Mouse (Mus musculus) layer of hippocampus, adult 11-12 months (tissue): ENCODE measurements at regions not wholly inside any gene's neighbourhood (a gene's known extent, or its start where the extent isn't known, plus 50 kb on each side); places are given as distances from the start of the nearest gene placed in this dataset.

ENCODE experiments used
- DNase-seq: peaks from one replicate; pipeline ENCODE4 v3.0.0; 2022; ENCODE audit warnings: low spot score

DNA sequence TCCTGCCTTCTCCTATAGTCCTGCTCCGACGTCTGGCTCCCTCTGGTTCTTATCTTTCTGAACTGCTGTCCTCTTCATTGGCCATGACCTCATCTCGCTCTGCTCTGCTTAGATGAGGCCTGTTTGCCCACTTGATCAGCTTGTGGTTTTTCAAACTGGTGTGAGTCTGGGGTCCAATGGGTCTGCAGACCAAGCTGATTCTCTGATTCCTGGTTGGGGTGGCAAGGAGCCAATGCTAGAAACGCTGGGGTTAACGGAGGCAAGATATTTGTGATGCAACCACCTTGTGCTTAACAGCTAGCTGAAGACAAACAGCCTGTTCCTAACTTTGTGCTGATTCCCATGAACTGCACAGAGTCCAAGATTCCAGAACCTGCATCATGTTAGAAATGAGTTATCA is 192.0 kb upstream of the Bcl6 start:
- no peak for DNase-seq

DNA sequence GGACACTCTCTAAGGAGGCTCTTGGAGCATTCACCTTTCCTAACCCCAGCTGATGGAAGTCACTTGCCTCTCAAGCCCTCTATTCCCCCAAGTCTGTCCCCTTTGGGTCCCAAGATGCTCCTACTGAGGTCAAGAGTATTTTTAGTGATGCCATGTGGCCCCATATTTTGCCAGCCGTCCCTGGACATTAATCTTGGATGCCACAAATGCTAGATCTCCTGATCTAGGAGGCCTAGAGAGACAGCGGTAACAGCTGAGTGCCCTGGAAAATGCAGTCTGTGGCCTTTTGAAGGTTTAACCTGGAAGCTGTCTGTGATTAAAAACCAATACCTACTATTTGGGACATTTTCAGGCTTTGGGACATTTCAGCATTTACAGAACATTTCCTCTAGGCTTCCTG is 188.9 kb upstream of the Bcl6 start:
- no peak for DNase-seq

DNA sequence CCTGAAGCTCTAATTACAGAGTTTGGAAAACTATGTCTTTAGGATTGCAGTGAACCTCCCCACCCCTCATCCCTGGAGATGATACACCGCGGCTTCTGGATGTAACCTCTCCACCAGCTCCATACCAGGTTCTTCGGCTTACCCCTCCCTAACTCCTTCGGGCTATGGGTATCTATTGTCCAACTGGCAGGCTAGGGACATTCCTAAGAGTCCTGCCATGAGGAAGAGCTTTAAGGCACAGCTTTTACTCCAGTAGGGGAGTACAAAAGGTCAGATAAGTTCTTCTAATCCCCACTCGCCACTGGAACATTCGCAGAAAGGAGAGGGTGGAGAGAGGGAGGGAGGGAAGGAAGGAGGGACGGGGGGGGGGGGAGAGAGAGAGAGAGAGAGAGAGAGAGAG is 188.5 kb upstream of the Bcl6 start:
- DNase-seq: no peak

DNA sequence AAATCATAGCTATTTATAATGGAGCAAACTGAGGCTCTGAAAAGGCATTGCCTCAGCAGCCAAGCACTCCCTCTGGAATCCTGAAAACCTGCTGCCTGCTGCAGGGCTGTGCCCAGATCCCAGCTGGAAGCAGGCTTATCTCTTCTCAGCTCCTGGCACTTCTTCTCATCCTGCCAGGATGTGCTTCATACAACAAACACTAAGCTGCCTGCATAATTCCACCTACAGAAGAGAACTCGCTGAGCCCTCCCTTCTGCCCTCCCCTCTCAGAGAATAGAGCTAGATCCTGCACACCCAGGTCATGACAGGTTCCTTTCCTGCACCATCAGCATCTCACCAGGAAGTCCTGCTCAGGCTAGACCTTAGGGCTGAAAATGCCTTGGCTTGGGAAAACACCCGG is 187.4 kb upstream of the Bcl6 start:
- peak; percentile 54 for DNase-seq

DNA sequence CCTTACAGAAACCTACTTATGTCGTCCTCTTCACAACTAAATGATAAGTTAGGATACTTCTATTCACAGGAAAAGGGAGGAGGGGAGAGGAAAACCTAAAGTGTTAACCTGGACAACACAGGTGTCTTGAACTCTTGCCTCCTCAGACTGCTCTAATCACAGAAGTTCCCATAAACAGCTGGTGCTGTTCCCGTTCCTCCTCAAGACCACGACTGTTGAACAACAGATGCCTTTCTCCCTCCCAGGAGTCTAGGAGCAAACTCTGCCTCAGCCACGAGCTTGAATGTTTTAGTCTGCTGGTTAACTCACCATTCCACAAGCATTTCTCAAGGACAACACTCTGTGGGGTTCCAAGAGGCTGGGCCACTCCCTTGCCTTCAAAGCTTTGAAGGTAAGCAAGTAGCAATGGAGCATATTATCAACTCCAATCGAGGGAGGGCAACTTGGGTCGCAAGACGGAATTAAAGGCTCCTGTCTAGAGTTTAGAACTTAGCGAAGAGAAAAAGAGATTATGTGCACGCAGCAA is 186.6 kb upstream of the Bcl6 start:
- DNase-seq: no peak

DNA sequence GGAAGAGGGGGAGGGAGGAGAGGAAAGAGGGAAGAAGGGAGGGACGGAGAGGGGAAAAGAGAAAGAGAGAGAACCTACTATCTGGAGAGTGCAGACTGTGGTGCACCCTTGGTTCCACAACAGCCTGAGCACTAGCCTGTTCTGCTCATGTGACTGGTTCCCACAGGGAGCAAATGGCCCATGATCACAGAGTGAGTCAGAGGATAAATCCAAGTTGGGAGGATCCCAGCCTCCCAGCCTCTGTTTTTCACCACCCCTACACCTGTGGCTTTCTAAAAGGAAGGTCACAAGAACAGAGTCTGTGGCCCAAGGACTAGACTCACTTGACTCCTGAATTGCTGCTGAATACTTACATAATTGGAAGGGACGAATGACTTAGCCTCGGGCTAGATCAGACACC is 185.9 kb upstream of the Bcl6 start:
- no peak for DNase-seq

DNA sequence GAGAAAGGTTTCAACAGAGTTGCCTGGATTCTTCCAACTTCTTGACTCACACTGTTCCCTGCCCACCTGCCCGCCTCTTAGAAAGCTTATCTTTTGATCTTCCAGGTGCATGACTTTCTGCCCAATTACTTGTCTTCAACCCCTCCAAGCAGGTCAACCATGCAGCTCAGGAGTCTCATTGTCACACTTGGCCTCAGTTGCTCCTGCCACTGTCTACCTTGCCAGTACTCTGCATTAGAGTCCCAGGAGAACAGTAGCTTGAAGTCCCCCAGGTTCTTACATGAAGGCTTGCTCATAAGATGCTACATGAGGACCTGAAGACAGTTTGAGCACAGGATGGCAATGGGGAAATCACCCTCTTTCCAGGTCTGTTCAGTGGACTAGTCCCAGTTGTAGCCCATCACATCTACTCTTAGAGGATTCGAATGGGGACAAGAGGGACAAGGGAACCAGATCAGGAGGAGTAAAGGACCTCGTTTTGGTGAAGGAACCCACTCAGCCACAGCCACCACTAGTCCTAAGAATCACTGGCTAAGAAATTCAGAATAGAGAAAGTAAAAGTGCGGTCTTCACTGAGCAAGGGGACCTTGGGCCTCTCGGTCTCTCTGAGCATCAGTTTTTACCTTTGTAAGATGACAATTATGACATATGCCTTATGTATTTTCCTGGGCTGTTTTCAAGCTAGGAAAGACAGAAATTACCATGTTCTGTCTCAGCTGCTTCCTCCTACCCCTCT is 185.3 kb upstream of the Bcl6 start:
- no peak for DNase-seq

DNA sequence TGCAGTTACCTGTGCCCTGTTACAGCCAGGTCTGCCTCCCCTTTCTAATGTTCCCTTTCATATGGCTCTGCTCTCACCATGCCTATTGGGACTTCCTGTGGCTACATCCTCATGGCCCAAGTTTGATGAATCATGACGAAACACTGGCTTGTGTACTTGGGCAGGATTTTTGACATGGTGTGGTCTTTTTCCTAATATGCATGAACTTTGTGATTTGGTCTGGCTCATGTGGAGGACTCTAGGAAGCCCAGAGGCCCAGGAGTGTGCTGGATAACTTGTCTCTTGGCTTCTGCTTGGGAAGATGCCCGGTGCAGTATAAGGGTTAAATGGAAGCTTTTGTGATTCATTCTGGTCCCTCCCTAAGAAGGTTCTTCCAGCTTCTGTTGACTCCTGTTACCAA is 184.0 kb upstream of the Bcl6 start:
- DNase-seq: no peak

DNA sequence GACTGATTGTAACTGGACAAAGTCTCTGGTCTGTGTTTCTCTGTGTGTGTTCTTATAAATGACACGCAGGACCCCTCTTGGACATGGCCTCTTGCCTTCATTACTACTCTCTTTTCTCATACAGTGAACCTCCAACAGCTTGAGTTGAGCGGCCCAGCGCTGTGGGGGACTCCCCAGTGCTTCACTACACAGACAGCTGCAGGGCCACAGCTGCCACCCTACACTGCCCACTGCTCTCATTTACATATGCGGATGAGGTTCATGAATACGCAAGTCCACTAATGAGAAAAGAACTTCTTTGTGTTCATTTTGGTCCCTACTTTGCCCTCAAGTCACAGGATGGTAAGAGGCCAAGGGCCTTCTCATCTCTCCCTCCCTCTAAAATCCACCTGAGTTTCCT is 183.4 kb upstream of the Bcl6 start:
- DNase-seq: no peak

DNA sequence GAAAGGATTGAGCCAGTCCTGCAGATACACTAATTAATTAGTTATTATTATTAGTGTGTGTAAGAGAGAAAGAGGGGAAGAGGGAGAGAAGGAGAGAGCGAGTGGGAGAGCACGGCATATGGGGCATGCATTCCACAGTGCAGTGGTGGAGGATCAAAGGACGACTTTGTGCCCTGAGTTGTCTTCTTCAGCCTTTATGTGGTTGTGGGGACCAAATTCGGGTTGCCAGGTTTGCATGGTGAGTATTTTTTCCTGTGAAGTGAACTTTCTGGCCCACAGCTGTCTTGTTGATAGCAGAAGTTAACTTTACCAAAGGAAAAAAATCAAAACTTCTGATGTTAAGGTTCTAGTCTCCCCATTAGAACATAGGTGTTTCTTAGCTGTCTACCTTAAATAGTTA is 182.5 kb upstream of the Bcl6 start:
- DNase-seq: no peak

DNA sequence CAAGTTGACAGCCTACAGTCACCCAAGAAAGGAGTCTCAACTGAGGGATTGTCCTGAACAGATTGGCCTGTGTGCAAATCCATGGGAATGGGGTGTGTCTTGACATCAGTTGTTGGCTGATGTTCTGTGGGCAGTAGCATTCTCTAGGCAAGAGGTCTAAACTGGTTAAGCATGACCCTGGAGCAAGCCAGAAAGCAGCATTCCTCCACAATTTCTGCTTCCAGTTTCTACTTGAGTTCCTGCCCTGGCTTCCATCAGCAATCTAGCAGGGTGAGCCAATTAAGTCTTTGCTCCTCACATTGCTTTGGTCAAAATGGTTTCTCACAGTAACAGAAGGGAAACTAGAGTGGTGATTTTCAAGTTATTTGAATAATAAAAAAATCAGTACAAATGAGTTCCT is 177.8 kb upstream of the Bcl6 start:
- DNase-seq: no peak

DNA sequence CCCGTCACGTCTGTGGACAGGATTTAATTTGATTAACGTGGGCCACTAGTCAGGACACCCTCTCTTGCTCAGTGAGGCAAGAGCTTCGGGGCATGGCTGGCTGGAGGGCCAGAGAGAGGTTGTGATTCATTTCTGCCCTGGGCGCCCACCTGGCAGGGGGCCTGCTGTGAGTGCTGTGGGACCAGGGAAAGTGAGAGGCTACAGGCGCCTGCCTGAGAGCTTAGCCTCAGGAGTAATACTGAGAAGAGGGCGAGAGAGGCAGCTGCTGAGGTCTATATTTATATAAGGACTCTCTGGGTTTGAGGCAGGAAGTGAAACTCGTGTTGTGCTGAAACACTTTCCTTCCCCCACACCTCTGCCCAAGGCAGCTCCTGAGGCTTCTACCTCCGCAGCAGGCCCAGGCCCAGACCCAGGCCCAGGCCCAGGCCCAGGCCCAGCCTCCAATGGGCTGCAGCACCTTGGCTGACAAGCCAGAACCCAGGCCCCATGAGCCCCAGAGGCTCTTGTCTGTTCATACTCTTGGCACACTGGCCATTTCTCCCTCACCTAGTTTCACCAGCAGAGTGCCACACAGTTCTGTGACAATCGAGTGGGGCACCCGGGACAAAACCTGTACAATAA is 176.9 kb upstream of the Bcl6 start:
- no peak for DNase-seq

DNA sequence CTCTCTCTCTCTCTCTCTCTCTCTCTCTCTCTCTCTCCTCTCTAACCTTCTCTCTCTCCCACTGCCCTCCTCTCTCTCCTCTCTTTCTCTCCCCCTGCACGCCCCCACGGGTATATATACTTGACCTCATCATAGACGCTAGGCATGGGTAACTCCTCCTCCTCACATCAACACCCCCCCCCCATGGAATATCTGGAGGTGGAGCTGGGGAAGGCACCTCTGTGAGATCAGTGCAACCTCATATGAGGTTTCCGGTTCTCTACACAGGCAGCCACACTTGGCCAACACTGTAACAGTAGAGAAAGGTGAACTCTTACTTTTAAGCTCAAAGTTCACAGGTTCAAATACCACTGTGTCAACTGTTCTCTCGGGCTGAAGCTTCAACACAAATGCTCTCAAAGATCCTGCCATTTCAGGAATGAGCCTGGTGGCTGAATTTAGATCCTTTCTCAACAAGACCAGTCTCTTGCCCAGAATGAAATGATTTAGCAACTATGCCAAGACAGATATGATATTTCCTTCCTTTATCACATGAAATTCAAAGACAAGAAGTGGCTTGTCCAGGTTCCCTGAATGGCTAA is 172.1 kb upstream of the Bcl6 start:
- DNase-seq: no peak

DNA sequence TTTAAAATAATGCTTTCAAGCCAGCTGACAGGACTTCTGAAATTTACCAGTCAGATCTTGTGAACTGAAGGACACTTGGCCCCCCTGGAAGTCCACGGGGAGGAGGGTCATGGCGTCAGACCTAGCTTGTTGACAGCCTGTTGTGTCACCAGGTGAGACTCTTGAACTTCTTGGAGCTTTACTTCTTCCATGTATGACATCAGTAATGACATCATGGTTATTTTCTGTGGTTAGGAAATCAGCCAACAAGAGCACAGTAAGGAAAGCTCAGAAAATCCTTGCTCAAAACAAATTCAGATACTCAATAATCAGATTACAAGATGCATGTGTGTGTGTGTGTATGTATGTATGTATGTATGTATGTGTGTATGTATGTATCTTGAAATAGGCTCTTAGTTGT is 170.7 kb upstream of the Bcl6 start:
- no peak for DNase-seq

DNA sequence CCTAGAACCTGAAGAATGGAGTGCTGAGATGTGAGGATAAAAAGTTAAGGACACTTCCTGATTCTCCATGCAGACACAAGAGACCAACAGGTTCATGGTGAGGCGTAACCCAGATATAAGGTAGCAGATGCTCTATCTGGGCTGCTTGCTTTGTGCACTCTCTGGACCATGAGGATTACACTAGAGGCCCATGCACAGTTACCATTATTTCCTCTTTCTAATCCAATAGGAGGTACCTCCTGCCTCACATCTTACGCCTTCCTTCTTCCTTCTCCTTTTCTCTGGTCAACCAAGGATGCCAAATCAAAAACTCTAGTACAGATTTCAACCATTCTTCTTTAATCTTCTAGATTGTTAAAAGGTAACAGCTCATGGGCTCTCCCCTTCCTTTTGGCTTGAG is 169.1 kb upstream of the Bcl6 start:
- no peak for DNase-seq

DNA sequence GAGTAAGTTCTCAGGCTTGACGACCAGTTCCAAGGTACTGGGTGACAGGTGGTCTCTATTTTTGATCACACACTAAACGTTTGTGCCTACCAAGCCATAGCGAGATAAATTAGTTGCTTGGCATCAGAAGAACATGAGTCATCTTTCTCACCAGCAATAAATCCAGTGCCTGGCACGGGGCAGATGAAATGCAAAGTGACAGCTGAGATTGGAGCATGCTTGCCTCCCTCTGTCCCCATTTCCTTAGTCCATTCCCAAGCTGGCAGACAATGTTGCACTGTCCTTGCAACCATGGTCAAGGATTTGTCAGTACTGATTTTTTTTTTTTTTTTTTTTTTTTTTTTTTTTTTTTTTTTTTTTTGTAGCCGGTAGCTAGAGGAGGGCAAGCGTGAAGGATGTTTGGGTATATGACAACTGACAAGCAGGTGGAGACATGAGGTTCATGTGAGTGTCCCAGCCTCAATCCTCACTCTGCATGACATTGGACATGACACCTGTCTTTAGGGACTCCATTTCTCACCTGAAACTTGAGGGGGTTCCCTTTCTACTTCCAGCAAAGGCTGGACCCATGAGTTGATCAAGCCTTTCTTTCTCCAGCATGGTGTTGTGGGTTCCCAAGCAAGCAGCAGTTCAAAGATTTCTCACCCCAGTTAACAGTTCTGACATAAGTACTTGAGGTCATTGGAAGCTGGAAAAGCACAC is 168.2 kb upstream of the Bcl6 start:
- peak; percentile 44 for DNase-seq

DNA sequence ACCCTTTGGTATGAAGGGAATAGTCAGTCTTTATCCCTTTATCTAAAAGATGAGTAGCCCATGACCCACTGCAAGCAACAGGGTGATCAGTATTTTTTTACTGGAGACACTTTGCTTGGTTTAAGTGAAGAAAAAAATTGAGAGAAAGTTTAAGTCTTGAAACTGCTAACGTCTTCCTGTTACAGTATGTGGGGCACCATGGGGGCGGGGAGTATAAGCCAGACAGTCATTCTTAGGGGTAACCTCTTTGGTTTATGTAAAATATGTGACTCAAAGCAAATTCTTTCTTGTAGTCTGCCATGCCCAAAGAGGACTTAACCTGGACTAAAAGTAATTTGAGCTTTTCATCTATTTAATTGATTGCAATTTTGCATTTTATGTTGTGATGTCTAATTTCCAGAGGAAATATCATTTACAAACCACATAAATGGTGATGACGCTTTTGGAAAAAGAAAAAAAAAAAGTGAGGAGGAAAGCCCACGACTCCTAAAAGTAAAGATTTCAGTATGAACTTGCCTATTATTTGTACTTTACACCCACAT is 166.2 kb upstream of the Bcl6 start:
- DNase-seq: no peak

DNA sequence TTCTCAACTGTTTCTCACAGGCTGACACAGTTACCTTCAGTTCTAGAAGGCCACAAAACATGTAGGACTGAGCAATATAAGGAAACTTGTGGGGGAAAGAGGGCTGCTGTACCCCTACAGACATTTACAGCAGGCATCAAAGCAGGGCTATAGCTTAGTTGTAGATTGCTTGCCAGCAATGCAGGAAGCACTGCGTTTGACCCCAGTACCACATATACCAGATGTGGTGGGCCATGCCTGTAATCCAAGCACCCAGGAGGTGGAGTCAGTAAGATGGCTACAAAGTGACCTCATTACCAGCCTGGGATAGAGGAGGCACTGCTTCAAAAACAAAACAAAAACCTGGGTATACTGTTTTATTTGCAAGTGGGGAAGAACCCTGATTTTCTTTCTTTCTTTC is 165.3 kb upstream of the Bcl6 start:
- no peak for DNase-seq

DNA sequence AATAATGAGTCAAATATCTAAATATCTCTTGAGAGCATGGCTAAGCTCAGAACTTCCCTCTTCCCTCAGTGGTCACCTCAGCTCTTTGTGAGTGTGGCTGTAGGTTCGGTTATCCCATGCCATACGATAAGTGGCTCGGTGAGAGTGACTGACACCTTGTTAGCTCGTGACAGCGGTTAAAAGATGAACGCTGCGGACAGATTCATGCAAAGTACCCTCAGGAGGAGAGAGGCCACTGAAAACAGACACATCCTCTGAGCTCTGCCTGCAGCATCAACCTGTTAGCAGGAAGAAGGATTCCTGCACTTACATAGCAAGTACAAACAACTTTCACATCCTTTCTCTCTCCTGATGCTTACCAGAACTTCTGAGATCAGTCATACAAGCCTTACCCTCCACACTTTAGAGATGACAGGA is 163.2 kb upstream of the Bcl6 start:
- DNase-seq: no peak

DNA sequence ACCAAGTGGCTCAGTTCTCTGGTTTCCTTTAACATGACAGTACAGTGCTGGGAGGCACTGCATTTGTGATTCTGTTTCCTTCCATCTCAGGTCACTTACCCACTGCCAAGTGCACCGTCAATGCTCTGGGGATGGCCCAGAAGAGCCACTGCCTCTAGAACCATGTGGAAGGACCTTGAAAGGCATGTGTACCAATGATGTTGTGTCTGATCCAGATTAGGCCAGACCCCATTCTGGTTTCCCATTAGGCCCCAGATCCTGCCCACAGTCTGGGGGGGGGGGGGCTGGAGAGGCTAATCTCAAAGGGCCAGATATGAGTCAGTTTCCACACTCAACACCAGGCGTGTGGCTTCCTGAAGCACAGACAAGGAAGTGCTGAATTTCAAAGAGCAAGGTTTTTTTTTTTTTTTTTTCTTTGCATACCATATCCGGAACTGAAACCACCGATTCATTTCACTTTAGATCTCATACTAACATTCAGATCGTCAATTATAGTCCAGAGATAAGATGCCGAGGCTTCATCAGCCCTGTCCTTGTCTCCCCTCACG is 162.6 kb upstream of the Bcl6 start:
- no peak for DNase-seq

DNA sequence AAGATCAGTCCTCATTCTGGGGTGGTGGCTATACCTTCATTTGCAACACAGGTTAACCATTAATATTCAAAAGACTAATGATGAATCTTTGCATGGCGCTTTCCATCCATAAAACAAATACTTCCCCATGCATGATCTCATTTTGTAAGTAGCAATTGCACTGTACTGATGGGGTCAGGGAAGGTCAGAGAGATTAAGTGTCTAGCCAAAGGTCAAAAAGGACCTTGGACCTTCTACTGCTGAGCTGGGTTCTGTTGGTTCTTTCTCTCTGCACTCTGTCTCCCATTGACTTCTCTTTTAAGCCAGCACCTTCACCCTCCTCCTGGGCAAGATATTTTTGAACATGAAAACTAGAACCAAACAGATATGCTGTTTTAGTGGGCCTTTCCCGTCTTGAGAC is 161.9 kb upstream of the Bcl6 start:
- no peak for DNase-seq

DNA sequence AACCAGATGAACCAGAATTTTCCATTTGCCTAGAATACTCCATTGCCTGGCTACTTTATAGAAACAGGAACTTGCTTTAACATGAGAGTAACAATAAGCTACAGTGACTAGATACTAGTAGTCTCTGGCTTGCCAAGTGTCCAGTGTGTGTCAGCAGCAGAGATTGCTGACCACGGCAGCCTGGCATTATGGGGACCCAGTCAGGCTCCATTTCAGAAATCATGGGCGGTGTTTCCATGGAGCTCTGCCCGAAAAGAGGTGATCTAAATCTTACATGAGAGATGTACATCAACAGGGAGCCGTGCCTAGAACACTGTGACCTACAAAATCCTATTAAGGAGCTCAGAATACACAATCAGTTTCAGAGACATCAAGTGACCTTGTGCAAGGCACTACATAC is 160.8 kb upstream of the Bcl6 start:
- DNase-seq: no peak
